Mouse (Mus musculus): ENCODE data around the gene Birc2.
A peak's percentile ranks its signal among the peaks of the same experiment; 100 is the strongest.

- TF ChIP-seq CTCF (IDR thresholded peaks at IDR 0.05; ENCODE audit: insufficient read depth, low read length) (no peak), POLR2A (IDR thresholded peaks at IDR 0.05; ENCODE audit: borderline replicate concordance, extremely low read depth, low read depth, low read length) (peak; percentile 42; the same call in 1 of the 2 replicates)
Observed at GRCm38 (mm10) chr9:7867981-7868380, 31.1 kb upstream of the Birc2 start.

Data from lung, adult 2 months (tissue).